Mouse (Mus musculus) thymus, postnatal 0 days (tissue): Measurements from ENCODE around the gene Slamf8. TPM values are rescaled to one million over a fixed set of nuclear protein-coding genes. Genes with fewer than 3 reads are reported as not detected.

ENCODE experiments used
- DNase-seq: peaks from one replicate; pipeline ENCODE4 v3.0.0-alpha.2; 2015; ENCODE audit warnings: low spot score
- polyA plus RNA-seq: library from polyadenylated mRNA; unstranded; fragments of >200 nt; fragmentation: Nextera tagmentation; extraction: Ambion mirVana; gene quantifications from 2 replicates; pipeline ENCODE4 v1.2.1, GENCODE M21; 2015

Slamf8 gene
- 1.9 and 2.0 TPM in 2 replicates for polyA plus RNA-seq

DNA sequence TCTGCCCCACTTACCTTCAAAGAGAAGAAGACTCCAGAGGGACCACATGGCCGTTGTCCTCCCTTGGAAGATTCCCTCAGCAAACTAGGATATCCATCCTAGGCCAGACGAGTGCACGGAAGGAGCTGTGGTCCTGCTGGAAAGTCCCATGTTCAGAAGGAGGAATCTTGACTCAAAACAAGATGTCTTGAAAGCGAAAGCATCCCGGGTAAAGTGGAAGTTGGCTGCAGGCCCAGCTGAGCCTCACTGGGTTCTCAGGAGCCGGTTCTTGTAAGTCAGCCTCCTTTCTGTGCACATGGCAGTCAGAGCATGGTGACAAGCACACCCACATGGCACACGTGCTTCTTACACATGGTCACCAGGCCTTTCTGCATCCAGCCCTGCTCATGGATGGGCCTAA lies at the start of gene Slamf8:
Slamf8 (minus strand) TSS at position 184 of the 400 bp plus-strand sequence.
- no peak for DNase-seq

DNA sequence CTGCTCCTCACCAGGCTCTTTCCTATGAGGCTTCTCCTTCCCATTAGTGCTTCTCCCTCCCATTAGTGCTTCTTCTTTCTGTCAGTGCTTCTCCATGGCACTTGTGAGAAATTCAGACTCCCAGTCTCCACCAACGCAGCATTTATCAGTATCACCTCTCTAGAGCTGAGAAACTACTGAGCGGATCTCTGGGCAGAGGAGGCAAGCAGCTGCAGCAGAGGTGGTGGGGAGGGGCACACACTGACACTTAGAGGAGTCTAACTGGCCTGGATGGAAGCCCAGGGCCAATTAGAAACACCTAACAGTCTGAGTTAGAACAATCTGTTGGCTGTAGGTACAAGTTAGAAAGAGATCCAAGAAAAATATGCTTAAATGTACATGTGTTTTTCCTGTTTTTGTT lies 48.4 kb upstream of the Slamf8 start:
- no peak for DNase-seq

DNA sequence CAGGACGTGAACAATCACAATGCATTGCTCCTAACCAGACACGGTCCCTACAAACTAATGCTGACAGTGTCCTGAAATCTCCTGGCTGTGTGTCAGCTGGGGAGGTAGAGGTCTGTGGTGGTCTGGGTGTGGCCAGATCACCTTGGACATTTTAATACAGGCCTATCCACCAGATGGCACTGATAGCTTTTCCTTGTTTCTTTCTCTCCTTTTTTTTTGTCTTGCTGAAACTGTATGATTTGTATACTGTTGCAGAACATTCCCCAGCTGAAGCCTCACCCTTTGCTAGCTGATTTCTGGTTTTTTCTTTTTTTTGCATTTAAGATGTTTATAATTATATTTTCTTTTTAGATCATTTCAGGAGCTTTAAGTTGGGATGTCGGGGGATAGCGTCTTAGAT lies 47.4 kb upstream of the Slamf8 start:
- no peak for DNase-seq

DNA sequence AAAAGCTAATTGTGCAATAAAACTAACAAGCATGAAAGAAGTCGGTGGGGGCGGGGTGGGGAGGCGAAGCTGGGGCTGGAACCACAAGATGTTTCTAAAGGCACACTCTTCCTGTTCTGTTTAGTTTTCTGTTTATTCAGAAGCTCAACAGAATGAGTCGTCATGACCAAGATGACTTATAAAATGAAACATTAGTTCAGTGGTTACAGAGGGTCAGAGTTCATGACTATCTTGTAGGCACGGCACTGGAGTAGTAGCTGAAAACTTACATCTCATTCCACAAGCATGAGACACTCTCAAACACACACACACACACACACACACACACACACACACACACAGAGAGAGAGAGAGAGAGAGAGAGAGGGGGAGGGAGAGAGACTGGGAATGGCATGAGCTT lies 45.9 kb upstream of the Slamf8 start:
- DNase-seq, result no peak

DNA sequence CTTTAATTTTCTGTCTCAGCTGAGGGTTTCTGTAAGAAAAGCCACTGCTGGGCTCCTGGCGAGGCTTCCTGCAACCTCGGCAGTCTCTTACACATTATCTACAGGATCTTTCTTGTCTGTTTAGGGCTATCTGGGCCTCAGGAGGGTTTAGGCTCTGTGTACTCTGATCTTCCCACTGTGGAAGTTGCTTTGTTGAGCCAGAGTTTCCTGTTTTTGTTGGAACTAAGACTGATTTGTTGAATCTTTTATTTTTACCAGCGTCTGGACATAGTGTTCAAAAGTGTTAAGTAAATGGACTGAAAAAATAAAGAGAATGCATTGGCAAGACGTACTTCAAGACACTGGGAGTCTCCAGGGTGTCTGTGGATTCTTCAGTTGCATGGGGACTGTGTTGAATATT lies 44.9 kb upstream of the Slamf8 start:
- DNase-seq, result no peak

DNA sequence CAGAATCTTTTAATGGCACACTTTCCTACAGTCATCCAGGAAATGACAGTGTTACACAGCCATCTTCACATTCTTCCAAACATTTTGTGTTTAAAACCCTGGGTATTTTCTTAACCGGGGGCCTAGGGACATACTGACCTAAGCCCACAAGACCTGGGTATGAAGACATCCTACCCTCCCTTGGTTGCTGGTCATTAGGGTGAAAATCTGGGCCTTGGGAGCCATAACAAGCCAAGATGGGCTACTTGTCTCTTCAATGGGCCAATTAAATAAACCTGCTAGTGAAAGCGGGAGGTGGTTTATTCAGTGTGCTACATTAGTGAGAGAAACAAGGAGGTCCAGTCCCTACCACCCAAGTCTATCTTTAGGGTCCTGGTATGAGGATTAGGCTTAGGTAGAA lies 43.8 kb upstream of the Slamf8 start:
- no peak for DNase-seq

DNA sequence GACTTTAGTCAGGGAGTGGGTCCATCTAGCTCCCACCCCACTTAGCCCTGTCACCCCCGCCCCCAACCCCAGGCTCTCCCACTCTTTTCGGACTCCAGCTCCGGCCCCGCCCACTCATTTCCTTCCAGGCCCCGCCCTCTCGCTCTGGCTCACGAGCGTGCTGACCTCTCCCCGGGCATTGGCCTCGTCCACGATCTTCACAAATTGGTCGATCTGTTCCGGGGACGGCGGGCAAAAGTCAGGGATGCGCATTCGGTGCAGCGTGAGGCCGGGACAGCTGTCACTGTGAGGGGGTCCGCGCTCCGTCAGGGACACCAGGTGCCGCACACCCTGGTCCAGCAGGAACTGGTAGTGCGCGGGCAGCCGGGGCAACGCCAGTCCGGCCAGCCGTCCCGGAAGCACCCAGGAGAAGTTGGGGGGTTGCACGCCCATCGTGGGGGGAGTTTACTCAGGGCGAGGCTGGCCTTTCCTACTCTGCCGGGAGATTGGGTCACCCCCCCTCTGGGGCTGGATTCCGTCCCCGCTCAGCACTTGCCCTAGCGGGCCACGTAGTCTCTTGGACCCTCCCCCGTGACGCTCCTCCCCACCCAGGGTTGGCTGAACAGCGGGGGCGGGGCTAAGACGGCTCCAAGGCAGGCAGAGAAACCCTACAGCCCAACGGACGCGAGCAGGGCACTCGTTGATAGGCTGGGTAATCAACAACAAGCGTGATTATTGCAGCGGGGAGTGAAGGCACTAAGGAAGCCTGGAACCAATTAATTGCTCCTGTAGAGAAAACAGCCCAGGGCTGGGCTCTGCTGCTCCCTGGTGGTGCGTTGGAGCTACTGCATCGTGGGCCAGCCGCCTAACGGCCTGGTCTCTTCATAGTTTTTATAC lies 42.3 kb upstream of the Slamf8 start, which contains the start of gene Dusp23:
Dusp23 (minus strand) TSS at position 512 of the 876 bp plus-strand sequence.
- DNase-seq, result peak; percentile 91

DNA sequence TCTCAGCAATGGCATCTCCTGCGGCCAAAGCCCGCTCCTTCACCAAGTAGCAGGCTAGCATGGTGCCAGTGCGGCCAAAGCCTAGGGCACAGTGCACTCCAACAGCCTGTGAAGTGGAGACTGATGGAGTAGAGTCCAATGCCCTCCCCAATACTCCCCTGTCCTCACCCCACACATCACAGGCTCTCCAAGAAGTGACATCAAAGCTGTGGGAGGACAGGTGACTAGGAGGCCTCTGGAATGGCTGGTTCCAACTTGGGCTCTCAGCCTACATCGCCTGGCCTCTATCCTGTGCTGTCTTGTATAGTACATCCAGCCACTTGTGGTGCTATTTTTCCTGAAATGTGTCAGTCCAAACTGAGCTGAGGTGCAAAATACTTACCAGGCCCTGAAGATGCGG lies 41.4 kb upstream of the Slamf8 start:
- DNase-seq, result no peak

DNA sequence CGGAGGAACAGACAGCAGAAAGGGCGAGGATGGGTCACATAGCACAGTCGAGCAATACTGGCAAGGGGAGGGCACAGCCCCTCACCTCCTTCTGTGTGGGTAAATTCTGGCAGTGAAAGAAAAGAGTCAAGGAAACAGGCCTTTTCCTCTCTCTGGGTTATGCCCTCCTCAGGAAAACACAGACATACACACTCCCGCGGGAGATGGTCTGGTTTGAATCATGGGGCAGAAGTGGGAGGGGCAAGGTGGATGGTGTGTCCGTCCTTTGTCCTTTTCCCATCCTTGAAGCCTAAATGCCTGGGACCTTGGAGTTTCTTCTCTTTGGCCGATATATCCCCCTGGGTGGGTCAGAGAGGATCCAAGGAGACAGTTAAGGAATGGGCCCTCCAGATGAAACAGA lies 39.5 kb upstream of the Slamf8 start:
- no peak for DNase-seq

DNA sequence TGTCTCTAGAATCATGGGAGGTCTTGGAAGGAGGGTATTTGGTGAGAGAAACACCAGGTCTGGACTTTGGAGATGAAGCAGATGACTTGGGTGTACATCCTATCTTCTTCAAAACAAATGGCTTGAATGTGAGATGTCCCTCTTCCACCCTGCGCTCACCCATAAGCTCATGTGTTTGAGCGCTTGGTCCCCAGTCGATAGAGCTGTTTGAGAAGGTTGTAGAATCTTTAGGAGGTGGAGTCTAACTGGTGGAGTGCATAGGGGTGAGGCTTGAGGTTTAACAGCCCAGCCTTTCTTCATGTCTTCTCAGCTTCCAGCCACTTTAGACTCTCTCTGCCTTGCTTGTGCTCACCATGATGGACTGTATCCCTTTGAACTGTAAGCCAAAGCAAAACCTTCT lies 35.9 kb upstream of the Slamf8 start:
- DNase-seq, result no peak

DNA sequence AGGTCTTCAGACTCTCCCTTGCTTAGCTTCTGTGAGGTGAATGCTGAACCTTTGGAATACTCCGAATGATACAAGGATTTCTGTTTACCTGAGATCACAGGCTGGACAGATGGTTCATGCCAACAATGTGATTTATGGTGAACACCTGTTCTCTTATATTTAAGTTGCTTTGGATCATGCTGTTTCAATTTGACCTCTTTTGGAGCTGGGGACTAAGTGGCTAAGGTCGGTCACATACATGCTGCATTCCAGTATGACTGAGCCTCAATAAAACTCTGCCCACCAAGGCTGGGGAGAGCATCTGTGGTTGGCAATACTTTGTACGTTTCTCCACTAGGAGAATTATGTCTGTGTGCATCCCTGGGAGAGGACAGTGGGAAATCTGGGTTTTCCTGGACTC lies 33.7 kb upstream of the Slamf8 start:
- no peak for DNase-seq

DNA sequence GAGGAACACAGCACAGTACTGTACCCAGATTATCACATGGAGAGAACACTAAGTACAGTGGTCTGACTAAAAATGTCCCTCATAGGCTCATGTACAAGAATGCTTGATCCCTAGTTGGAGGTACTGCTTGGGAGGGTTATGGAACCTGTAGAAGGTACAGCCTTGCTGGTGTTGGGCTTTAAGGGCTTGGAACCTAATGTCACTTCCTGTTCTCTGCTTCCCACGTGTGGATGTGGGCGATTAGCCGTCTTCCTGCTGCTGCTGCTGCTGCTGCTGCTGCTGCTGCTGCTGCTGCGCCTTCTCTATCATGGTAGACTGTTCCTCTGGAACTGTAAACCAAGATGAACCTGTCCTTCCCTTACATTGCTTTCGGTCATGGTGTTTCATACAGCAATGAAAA lies 33.2 kb upstream of the Slamf8 start:
- no peak for DNase-seq

DNA sequence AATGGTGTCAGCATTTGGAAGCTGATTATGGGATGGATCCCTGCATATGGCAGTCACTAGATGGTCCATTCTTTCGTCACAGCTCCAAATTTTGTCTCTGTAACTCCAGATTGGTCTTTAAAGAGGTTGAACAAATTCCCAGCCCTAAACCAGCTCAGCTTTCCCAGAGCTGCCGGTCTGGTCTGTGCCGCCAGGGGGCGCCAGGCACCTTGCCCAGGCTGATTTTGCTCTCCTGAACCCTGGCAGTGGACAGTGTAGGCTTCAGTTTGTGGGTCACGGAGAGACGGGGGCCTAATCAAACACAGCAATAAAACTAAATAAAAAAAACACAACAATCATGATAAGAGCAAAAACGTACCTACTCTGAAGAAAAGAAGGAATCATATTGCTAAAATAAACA lies 28.9 kb upstream of the Slamf8 start:
- peak; percentile 53 for DNase-seq

DNA sequence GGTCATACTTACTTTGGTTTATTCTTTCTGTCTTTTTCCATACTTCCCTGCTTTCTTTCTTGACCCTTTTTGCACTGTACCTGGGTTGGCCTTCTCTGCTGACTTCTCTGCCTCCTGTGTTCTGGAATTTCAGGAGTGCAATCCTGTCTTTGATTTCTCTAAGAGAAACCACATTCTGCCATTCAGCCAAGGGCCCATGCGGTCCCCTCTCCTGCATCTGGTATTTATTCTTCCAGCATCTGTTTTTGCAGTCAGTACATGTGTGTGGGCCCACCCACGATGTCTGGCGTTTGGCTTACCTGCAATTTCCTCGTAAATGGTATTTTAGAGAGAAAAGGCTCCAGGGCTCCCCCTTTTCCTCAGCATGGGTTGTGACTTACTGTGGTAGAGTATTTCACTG lies 27.8 kb upstream of the Slamf8 start:
- no peak for DNase-seq

DNA sequence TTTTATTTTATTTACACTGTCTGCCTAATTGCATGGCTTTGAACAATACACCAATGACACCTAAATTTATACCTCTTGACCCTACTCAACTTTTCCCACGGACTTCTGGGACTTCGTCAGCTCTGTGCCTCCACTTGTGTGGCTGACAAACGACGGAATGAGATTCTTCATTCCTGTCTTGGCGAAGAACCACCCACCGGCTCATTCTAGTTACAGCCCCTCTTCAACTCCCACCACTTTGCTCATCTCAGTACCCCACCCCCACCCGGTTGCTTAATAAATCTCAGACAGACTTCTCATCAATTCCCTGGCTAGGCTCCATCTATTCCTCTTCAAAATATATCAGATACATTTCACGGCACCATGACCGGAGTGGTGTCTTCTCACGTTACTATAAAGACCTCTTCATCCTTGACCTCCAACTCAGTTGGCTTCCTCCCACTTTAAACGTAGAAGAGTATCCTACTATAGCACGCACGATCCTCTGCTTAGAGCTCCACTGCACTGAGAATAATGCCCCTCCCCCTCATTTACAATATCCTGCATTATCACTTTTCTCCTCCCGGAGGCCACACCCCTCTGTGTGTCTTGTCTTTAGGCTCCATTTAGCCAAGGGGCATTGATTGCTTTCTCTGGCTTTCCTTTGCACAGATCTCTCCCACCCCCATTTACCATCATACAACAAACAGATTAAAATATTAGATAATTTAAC lies 27.2 kb upstream of the Slamf8 start:
- DNase-seq, result no peak

DNA sequence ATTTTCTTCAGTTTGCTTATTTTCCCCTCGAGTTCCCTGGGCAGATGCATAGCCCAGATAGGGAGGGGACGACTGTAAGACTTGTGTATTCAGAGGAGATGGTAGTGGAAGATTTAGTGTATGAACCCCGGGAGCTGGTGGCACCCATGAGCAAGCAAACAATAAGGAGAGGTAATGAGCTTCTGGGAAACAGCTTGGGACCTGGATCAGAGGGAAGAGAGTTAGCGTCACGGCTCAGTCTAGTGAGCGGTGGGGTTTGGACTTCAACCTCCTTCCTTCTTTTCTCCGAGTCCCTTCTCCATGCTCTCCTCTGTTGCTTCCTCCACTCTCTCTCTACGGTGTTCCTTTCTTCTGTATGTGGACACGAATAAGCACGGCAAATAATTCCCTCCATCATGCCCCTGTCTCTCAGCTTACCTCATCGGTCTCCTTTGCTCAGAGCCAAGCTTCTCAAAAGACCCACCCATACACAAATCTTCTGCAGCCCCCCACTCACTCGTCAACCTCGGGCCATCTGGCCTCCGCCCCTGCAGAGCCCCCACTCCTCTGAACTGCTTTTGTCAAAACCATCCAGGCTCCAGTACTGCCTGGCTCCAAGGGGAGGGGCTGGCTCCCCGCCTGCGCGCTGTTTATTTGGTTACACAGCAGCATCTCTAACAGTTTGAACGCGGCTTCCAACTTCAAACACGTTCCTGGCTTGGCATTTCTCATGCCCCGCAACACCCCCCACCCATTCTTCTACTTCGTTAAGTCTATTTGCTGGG lies 26.4 kb upstream of the Slamf8 start:
- no peak for DNase-seq

DNA sequence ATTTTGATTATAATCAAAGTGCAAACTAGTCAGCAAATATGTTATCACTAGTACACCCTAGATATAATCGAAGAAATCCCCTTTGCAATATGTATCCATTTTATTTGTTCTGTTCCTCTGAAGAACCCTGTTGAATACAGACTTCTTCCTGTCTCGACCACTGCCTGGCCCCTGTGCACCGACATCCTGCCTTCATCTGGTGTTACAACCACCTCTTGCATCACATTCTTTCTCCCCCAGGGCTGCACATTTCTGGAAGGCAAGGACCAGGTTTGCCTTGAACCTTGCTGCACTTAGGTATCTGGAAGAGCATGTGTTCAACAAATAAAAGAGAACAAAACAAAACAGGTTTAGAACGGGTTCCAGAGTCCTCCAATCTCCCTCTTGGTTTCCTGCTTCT lies 25.0 kb upstream of the Slamf8 start:
- no peak for DNase-seq

DNA sequence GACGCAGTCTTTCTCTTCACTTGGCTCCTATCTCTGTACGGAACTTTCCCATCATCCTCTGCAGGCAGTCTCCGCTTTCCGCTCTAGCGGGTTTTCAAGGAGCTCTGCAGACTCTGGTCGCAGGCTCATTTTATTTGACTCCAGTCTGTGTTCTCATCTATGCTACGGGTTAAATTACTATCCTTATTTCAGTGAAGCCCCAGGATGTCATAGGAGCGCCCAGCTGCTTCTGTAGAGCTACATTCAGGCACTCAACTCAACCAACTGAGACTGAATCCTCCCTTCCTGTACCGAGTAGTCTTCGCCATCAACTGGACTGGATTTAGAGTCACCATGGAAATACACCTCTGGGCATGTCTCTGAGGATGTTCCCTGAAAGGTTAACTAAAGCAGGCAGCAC lies 24.3 kb upstream of the Slamf8 start:
- DNase-seq, result no peak

DNA sequence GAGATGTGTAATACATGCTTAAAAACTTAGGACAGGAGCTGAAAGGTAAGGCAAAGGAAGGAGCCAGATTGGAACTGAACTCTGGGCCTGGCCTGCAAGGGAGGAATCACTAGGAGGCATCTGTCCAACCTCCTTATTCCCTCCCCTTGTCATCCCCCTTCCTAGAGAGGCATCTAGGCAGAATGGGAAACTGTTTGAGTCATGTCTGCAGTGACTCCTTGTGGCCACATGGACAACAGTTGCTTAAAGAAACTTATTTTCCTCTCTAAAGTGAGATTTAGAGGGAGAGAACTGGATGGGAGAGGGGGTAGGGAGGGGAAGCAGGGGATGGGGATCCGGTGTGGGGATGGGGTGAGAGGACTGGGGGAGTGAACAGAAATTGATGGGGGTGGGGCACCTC lies 22.4 kb upstream of the Slamf8 start:
- DNase-seq, result no peak

DNA sequence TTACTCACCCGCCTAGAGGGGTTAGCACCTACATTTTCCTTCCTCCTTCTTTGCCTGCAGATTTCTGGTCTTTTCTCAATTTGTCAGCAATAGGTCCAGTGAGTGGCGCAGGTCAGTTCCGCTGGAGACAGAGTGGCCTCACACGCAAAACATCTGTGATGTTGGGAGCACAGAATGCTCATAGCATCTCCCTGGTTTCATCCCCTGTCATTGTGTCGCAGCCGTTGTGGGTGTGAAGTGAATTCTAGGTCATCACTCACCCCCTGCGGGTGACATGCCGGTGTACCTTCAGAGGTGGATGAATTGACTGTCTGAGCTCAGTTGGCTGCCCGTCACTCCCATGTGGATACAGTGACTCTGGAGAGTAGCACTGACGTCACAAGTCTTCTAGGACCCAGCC lies 20.9 kb upstream of the Slamf8 start:
- no peak for DNase-seq

DNA sequence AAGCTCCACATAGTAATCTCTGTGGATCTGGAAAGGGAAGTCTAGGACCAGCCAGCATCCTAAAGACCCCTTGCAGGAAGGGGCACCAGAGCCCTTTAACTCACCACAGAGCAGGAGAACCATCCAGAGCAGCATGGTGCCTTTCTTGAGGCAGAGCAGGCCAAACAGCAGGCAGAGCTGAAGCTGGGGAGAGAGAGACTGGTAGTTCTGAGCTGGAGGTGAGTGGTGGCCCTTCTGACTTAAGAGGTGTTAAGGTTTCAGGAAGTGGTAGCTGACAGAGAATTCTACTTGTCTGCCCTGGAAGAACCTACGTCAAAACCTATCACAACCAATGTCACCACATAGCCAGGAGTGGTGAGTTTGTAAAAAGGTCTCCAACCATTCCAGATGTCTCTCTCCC lies 12.0 kb upstream of the Slamf8 start, which contains the start of gene Fcrl6:
Fcrl6 (minus strand) TSS at position 226 of the 400 bp plus-strand sequence.
- DNase-seq, result no peak

DNA sequence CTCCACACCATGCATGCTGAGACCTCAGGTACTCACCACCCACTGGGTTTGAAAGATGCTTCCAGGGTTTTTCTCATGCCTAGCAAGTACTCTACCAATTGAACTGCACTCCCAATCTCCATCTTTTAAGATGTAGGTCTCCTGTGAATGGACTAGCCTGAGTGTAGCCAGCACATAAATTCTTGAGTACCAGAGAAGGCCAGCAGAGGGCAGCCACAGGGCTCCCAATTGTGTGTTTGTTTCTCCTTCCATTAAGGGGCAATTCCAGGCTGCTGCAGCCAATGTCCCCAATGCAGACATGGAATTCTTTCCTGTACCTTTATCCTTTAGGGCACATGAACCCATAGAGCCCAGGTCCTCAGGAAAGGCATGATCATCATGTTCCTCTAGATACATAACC lies 4.1 kb upstream of the Slamf8 start:
- DNase-seq, result no peak
